Mouse (Mus musculus) ovary, postnatal 14 days (tissue): ENCODE results near the gene Apol11a.
A peak's percentile ranks its signal among the peaks of the same experiment; 100 is the strongest.
"Not testable (repeated sequence)": the region's sequence is repeated elsewhere in the genome, so short reads cannot be mapped to it uniquely, and the experiment has no call there.

Experiments
- DNase-seq: peaks from one replicate; pipeline ENCODE4 v3.0.0; 2022; ENCODE audit warnings: low spot score

The Apol11a gene

DNA sequence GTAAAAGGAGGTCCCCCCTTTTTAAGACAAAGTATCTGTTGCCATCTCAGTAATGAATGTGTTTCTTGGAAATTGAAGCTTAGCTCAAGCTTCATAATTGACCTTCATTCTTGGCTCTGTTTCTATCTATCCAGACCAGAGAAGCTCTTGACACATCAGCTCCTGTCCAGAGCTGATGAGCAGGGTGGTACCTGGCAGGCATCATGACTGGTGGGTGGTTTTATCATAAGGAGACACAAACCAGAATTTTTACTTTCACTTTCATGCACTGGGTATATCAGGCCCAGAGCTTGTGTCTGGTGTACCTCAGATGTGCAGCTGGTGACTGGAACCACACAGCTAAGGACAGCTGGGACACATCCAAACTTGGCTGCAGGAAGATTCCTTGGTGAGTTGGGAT is at the start of gene Apol11a:
TSS of gene Apol11a (plus strand) at position 306 of the 400 bp plus-strand sequence.
- not testable (repeated sequence) for DNase-seq

DNA sequence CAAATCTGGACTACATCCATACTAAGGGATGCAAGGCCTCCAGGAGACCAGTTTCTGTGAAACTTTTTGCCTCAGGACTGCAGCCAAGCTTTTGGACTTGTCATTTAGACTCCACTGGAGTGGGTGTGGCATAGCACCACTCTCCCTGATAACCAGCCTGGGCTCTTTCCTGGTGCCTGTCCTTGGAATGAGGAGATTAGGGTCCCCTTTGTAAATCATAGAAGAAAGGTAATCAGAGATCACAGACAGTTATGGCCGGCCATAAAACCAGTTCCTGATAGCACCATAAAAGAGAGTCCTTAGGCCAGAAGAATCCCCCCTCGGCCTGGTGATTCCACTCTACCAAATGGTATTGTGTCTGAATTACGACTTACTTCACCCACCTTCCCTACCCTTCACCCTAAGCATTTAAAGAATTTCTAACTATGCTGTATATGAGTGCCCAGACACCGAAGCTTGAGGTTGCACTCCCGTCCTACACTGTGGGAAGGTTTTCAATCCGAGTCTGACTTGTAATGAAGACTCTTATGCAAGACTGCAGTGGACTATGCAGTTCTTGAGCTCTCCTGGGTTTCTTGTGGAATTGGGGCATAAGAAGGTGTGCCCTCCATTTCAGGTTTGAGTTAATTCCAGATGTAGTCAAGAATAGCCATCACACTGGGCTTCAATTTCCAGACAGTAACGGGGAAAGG is 33.2 kb upstream of the Apol11a start:
- not testable (repeated sequence) for DNase-seq

GRCm38 (mm10) chr15:77476693-77477092 is 31.4 kb upstream of the Apol11a start, which contains the start of gene Apol10a:
Gene Apol10a, plus strand, starts transcription at chr15:77477047.
- DNase-seq: not testable (repeated sequence)

- DNase-seq: no peak
Measured at GRCm38 (mm10) chr15:77482140-77482794, 25.8 kb upstream of the Apol11a start.

- not testable (repeated sequence) for DNase-seq
Measured at GRCm38 (mm10) chr15:77493181-77493580, 14.9 kb upstream of the Apol11a start.

DNA sequence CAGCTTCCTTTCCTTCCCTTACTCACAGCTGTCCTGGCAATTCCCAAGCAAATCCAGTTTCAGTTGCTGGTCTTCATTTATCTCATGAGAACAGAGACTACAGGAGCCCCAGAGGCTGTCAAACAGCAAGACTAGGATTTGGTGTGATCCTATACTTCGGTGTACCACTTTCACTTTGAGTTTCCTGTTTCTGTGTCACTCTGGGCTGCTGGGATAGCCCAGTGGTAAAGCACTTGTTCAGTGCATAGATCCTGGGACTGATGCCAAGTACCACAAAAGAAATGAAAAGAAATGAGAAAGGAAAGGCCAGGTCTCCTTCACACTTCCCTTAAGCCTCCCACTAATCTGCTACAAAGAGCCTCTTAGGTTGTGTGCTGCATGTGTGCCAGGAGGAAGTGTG is 13.4 kb upstream of the Apol11a start:
- not testable (repeated sequence) for DNase-seq

GRCm38 (mm10) chr15:77520596-77520995 is 12.5 kb downstream of the Apol11a start:
- not testable (repeated sequence) for DNase-seq

DNA sequence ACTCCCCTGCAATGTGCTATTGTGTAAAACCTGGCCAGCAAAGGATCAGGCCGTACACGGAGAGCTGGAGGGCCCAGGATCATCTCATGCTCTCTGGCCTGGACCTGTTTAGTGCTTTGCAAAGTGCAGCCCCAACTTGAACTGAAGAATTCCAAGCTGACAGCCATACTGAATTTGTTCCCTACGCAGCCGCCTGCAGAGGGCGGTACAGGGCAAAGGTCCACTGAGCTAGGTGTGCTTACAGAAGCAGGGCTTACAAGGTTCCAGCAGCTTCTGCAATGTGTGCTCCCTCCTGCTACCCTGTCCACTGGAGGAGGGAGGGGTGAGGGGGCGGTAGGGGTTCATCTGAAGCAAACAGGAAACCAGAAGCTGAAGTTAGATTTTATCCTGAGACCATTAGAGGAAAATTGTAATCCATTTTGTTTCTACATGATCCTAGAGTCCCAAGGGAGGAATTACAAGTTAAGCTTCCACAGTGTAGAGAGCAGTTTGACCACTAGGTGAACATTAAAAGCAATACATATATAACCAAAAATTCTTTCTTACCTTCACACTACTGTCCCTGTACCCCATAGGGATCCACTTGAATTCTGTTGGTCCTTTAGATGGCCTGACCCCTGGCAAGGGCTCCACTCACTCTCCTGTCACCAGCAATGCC is 15.2 kb downstream of the Apol11a start:
- peak; percentile 55 for DNase-seq

DNA sequence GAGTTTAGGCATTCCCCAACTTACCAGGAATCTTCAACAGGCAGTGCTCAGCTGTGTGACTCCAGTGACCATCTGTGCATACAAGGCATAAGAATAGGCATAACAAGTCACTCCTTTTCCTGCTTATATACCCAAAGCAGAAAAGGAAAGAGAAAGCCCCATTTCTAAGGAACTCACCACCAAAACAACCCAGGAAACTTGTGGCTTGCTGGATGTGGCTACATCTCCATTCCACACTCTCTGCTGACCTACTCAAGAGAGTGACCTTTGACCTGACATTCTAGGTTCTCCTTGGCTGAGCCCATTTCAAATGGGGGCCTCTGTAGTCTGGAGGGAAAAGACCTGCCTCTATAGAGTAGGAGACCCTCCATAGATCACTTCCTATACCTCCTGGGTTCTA is 25.1 kb downstream of the Apol11a start, which contains the start of gene Apol7c:
TSS of gene Apol7c (minus strand) at position 101 of the 400 bp plus-strand sequence.
- DNase-seq: no peak

DNA sequence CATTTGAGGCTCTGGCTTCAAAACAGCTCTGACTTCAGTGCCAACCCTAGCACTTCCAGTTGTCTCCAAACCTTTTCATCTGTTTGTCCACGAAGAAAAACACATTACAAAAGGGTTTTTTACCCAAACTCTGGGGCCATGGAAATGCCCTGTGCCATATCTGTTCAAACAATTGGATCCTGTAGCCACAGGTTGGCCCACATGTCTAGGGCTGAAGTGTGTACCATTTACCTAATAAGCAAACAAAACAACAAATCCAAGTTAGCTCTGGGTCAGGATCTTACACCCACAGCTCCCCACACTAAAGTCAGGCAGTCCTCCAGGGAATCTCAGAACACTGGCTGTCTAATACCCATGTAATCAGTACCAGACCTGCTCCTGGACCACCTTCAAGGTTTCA is 31.1 kb downstream of the Apol11a start:
- not testable (repeated sequence) for DNase-seq

- DNase-seq: no peak
Measured at GRCm38 (mm10) chr15:77561792-77562191, 53.7 kb downstream of the Apol11a start, which contains the start of gene 1700025B11Rik. Gene 1700025B11Rik, minus strand, starts transcription at chr15:77561892.

GRCm38 (mm10) chr15:77563219-77563618 is 55.1 kb downstream of the Apol11a start:
- no peak for DNase-seq
